Comparison of ENCODE assay signal across 16 mouse cellular contexts in genomic region chr7:130037573-130037925, GRCm38 (mm10).
DNase-seq lines count a peak whose midpoint lies in the region; ATAC-seq and TF ChIP-seq lines count a peak whose summit lies in the region.
"Had no signal": no experiment of that assay in that cellular context is flagged by ENCODE, and none has a peak within 500 bp of the region (broad histone marks: within the 10 kb centered on the region; RNA-seq: fewer than 3 reads in every experiment).

No protein-coding gene starts in this region.

- no peak for TF ChIP-seq CTCF in lung, adult 2 months (IDR thresholded peaks at IDR 0.05; ENCODE audit: insufficient read depth, low read length)

- H3K4me1 ChIP-seq in lung, adult 2 months (ENCODE audit: control insufficient read depth, insufficient read depth, low read length): peaks cover 5% of the 10 kb centered on the region
- H3K4me1 ChIP-seq in lung, embryonic 16.5 days (replicated peaks; ENCODE audit: control insufficient read depth, insufficient read depth, low read length): peaks cover 29% of the 10 kb centered on the region
- H3K4me1 ChIP-seq in kidney, embryonic 16.5 days (ENCODE audit: insufficient read depth, low read length): peaks cover 13% of the 10 kb centered on the region; the same call in 1 of the 2 replicates
- H3K4me1 ChIP-seq: hindbrain, embryonic 15.5 days; liver, embryonic 15.5 days had no signal

- TF ChIP-seq POLR2A in lung, adult 2 months (IDR thresholded peaks at IDR 0.05; ENCODE audit: borderline replicate concordance, extremely low read depth, low read depth, low read length): no peak

- H3K9me3 ChIP-seq in lung, embryonic 16.5 days (ENCODE audit: control insufficient read depth, low read length): no peaks in the 10 kb centered on the region
- 0 out of 2 replicates have a peak, but pooled peaks cover 5% of the 10 kb centered on the region for H3K9me3 ChIP-seq in kidney, embryonic 16.5 days (ENCODE audit: low read length)
- H3K9me3 ChIP-seq: hindbrain, embryonic 15.5 days; liver, embryonic 15.5 days; midbrain, embryonic 13.5 days; neural tube, embryonic 13.5 days had no signal

- H3K27ac ChIP-seq in lung, embryonic 16.5 days (ENCODE audit: low read length): peak overlapping the region; percentile 71
- H3K27ac ChIP-seq in kidney, embryonic 16.5 days (ENCODE audit: low read length): no peak overlapping the region
- H3K27ac ChIP-seq: hindbrain, embryonic 15.5 days; liver, embryonic 15.5 days; midbrain, embryonic 13.5 days; neural tube, embryonic 13.5 days had no signal

- DNase-seq in cerebellum, postnatal 14 days: peak; percentile 10 to 21
- no peak for DNase-seq in cerebellum, postnatal 36 days
- DNase-seq in lung, adult 18-20 months: peak; percentile 29 to 50
- DNase-seq in lung, adult 2 months: no peak
- no peak for DNase-seq in yolk sac, embryonic 10.5 days (ENCODE audit: low spot score)
- DNase-seq: gastrocnemius, postnatal 14 days; kidney, postnatal 4 days; right cerebral cortex, postnatal 25 days had no signal

- H3K9ac ChIP-seq in lung, embryonic 16.5 days (ENCODE audit: low read length): no peak overlapping the region
- H3K9ac ChIP-seq in kidney, embryonic 16.5 days (replicated peaks; ENCODE audit: low read length): no peak overlapping the region
- H3K9ac ChIP-seq: hindbrain, embryonic 15.5 days; liver, embryonic 15.5 days; midbrain, embryonic 13.5 days; neural tube, embryonic 13.5 days had no signal

- peak; percentile 77 for ATAC-seq in lung, embryonic 16.5 days (ENCODE audit: low read depth)
- ATAC-seq in kidney, embryonic 16.5 days (ENCODE audit: low FRiP score, low TSS enrichment): no peak
- no peak for ATAC-seq in granulocyte monocyte progenitor cell, adult 5-6 weeks (replicated peaks; ENCODE audit: poor library complexity, severe bottlenecking)
- ATAC-seq: midbrain, embryonic 13.5 days had no signal

- H3K27me3 ChIP-seq in lung, embryonic 16.5 days (ENCODE audit: control insufficient read depth, insufficient read depth, low read depth, low read length): no peaks in the 10 kb centered on the region
- no peaks in the 10 kb centered on the region for H3K27me3 ChIP-seq in kidney, embryonic 16.5 days (ENCODE audit: insufficient read depth, low read length)
- H3K27me3 ChIP-seq: hindbrain, embryonic 15.5 days; liver, embryonic 15.5 days; neural tube, embryonic 13.5 days; Patski had no signal

- no peak overlapping the region for H3K4me3 ChIP-seq in lung, adult 2 months (replicated peaks; ENCODE audit: extremely low read depth, low read depth, low read length)
- H3K4me3 ChIP-seq in lung, embryonic 16.5 days (ENCODE audit: low read length): no peak overlapping the region
- no peak overlapping the region for H3K4me3 ChIP-seq in kidney, embryonic 16.5 days (ENCODE audit: low read length)
- H3K4me3 ChIP-seq: hindbrain, embryonic 15.5 days; liver, embryonic 15.5 days; midbrain, embryonic 13.5 days; neural tube, embryonic 13.5 days had no signal

- no peak overlapping the region for H3K4me2 ChIP-seq in lung, embryonic 16.5 days (ENCODE audit: low read depth, low read length)
- no peak overlapping the region for H3K4me2 ChIP-seq in kidney, embryonic 16.5 days (replicated peaks; ENCODE audit: low read depth, low read length)
- H3K4me2 ChIP-seq: hindbrain, embryonic 15.5 days; liver, embryonic 15.5 days; midbrain, embryonic 13.5 days; neural tube, embryonic 13.5 days had no signal

- 52% methylated on average over 4 of the region's 4 CpGs for WGBS in lung, adult 2 months
- WGBS in lung, embryonic 16.5 days: 45% methylated on average over 4 of the region's 4 CpGs
- 78% methylated on average over 4 of the region's 4 CpGs for WGBS in kidney, embryonic 16.5 days

- no peaks in the 10 kb centered on the region for H3K36me3 ChIP-seq in lung, embryonic 16.5 days (ENCODE audit: control insufficient read depth, insufficient read depth, low read length)
- no peaks in the 10 kb centered on the region for H3K36me3 ChIP-seq in kidney, embryonic 16.5 days (ENCODE audit: insufficient read depth, low read length)
- H3K36me3 ChIP-seq: hindbrain, embryonic 15.5 days; liver, embryonic 15.5 days; midbrain, embryonic 13.5 days; neural tube, embryonic 13.5 days had no signal

Comparison
In these comparisons a context has a peak if more than half of its experiments do, and no peak if none do; other contexts are left out.
1. DNase-seq: peak in cerebellum, postnatal 14 days (2 of 2) and lung, adult 18-20 months (2 of 2); none in cerebellum, postnatal 36 days (0 of 2), lung, adult 2 months (single experiment) and yolk sac, embryonic 10.5 days (single experiment).